Mouse (Mus musculus): ENCODE measurements at regions not wholly inside any gene's neighbourhood (a gene's known extent, or its start where the extent isn't known, plus 50 kb on each side); places are given as distances from the start of the nearest gene placed in this dataset.

DNA sequence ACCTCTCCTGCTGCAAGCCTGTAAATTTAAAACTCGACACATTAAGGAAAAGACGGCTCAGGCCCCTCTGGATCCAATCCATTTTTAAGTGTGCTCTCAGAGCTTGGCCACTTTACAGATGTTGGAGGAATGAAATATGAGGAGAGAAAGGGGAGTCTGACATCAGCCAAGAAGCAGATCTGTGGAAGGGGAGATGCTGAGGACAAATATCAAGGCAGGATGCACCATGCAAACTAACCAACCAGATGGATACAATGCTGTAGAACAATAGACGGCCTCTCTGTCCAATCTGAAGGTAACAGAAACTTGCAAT, 166.2 kb downstream of the Sox4 start:
- no peak for TF ChIP-seq POLR2A (IDR thresholded peaks at IDR 0.05; ENCODE audit: extremely low read depth, insufficient read depth, low read length)
- no peak for TF ChIP-seq CTCF (IDR thresholded peaks at IDR 0.05; ENCODE audit: extremely low read depth, insufficient read depth, low read length)
- no peak overlapping the region for H3K4me3 ChIP-seq (ENCODE audit: insufficient read depth, low read length)
- no peaks in the 10 kb centered on the region for H3K4me1 ChIP-seq (ENCODE audit: control insufficient read depth, insufficient read depth, low read length)
- H3K27ac ChIP-seq (ENCODE audit: insufficient read depth, low read length) = no peak overlapping the region

DNA sequence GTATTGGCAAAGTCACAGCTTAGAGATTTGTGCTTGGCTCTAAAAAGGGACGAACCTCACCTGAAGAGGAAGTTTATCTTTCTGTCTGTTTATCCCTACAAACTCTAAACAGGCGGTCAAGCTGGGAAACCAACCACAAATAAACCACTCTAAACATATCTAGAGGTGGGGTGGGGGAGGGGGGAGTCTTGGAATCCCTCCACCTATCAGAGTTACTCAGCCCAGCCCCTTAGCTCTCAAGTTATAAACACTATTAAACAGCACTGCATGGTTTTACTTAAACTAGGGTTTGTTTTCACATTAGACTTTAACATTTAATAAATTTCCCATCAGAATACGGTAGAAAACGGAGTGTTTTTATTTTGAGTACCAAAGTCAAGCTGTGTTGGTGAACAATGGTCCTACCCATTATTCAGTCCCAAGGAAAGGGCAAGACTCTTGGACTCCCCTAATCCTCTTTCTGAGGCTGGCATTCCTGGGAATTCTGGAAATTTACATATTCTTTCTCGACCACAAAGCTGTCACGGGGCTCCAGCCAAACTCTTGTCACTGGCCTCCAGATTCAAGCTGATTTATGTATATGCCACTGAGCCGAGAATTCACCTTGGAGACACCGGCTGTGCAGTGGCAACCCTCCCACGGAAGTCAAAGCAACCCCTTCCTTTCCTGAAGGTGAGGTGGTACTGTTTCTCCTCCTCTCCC, 166.7 kb downstream of the Sox4 start:
- no peak overlapping the region for H3K4me3 ChIP-seq (ENCODE audit: insufficient read depth, low read length)
- H3K4me1 ChIP-seq (ENCODE audit: control insufficient read depth, insufficient read depth, low read length) = no peaks in the 10 kb centered on the region
- no peak overlapping the region for H3K27ac ChIP-seq (ENCODE audit: insufficient read depth, low read length)
- no peak for TF ChIP-seq POLR2A (IDR thresholded peaks at IDR 0.05; ENCODE audit: extremely low read depth, insufficient read depth, low read length)
- no peak for TF ChIP-seq CTCF (IDR thresholded peaks at IDR 0.05; ENCODE audit: extremely low read depth, insufficient read depth, low read length)

DNA sequence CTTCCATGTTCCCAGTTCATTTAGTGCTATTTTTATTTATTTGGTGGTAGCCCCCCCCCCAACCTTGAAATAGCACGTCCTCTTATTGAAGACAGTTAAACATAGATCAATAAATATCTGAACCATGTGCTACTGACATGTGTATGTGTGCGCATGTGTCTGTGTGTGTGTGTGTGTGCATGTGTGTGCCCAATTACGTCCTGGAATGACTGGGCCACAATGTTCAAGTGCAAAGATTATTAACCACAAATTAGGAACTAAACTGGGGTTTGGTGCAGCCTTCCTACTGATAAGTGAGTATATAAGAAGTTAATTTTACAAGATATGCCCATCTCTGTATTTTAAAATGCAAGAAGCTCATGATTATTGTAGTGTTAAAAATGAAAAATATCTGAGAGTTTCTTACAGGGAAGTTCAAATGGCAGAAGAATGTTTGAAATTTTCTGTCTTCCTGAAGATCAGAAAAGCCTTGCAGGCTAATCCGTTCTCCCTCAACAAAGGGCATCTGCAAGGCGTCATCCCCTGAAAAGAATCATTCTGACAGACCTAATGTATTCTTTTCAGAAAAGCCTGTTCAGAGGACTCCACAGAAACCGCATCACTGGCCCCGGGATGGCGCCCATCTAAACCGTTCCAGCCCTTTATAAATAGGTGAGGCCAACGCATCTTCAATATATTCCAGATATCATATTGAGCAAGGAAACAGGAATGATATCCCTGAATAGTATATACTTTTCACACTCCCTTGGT, 170.8 kb downstream of the Sox4 start:
- no peaks in the 10 kb centered on the region for H3K4me1 ChIP-seq (ENCODE audit: control insufficient read depth, insufficient read depth, low read length)
- TF ChIP-seq CTCF (IDR thresholded peaks at IDR 0.05; ENCODE audit: extremely low read depth, insufficient read depth, low read length) (no peak), POLR2A (IDR thresholded peaks at IDR 0.05; ENCODE audit: extremely low read depth, insufficient read depth, low read length) (no peak)
- H3K27ac ChIP-seq (ENCODE audit: insufficient read depth, low read length) = no peak overlapping the region
- H3K4me3 ChIP-seq (ENCODE audit: insufficient read depth, low read length) = no peak overlapping the region

DNA sequence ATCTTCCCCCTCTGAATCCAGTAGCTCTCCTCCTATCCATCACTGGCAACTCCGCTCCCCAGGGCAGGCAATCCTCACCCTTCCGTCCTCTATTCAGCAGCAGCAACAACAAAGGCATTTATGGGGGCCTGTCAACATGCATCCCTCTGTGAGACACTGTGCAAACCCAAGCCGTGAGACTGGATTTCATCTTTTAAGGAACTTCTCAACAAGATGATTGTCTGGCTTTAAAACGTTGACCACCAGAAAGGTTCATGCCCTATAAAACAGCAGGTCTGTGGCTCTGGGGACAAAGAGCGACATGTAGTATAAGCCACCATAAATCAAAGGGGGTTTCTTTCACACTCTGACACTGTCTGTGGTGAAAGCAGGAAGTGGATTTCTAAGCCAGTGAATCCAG, 171.4 kb downstream of the Sox4 start:
- TF ChIP-seq POLR2A (IDR thresholded peaks at IDR 0.05; ENCODE audit: extremely low read depth, insufficient read depth, low read length) = no peak
- no peak for TF ChIP-seq CTCF (IDR thresholded peaks at IDR 0.05; ENCODE audit: extremely low read depth, insufficient read depth, low read length)

DNA sequence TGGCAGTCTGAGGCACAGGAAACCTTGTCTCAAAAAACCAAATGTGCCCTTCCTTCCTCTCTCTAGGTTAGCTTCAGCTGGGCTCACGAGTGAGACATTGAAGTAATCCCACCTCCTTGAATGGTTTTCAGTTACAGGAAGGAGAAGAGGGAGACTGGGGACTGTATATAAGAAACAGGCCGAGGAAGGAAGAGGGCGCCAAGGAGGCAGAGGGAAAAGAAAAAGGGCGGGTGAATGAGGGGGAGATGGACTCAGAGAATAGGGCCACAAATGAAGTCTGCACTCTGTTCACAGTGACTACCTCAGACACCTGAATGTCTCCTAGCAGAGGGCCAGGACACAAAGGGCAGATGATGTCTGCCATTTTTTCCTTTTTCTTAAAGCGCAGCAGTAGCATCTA, 171.9 kb downstream of the Sox4 start:
- Histone ChIP-seq H3K4me3 (ENCODE audit: insufficient read depth, low read length) (no peak overlapping the region), H3K27ac (ENCODE audit: insufficient read depth, low read length) (no peak overlapping the region), H3K4me1 (ENCODE audit: control insufficient read depth, insufficient read depth, low read length) (no peaks in the 10 kb centered on the region)
- no peak for TF ChIP-seq POLR2A (IDR thresholded peaks at IDR 0.05; ENCODE audit: extremely low read depth, insufficient read depth, low read length)
- TF ChIP-seq CTCF (IDR thresholded peaks at IDR 0.05; ENCODE audit: extremely low read depth, insufficient read depth, low read length) = no peak

More for the DNA sequence above, 171.4 kb downstream of the Sox4 start:
- H3K27ac ChIP-seq (ENCODE audit: insufficient read depth, low read length) = no peak overlapping the region
- no peaks in the 10 kb centered on the region for H3K4me1 ChIP-seq (ENCODE audit: control insufficient read depth, insufficient read depth, low read length)
- H3K4me3 ChIP-seq (ENCODE audit: insufficient read depth, low read length) = no peak overlapping the region

DNA sequence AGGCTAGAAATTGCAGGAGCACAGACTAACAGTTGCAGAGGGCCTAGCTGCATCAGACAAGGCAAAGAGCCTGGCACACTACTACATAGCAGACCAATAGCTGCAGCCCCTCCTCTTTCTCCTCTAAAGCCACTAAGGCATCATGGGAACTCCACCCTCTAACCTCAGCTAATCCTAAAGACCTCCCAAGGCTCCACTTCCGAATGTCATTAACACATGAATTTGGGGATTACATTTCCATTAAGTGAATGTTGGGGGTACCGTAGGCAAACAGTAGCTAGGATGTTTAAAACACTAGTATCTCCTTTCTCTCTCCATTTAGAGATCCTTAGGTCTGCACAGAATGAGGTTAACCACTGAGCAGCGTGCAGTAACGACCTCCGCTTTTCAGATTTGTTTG, 173.1 kb downstream of the Sox4 start:
- Histone ChIP-seq H3K27ac (ENCODE audit: insufficient read depth, low read length) (no peak overlapping the region), H3K4me1 (ENCODE audit: control insufficient read depth, insufficient read depth, low read length) (no peaks in the 10 kb centered on the region), H3K4me3 (ENCODE audit: insufficient read depth, low read length) (no peak overlapping the region)
- no peak for TF ChIP-seq POLR2A (IDR thresholded peaks at IDR 0.05; ENCODE audit: extremely low read depth, insufficient read depth, low read length)
- TF ChIP-seq CTCF (IDR thresholded peaks at IDR 0.05; ENCODE audit: extremely low read depth, insufficient read depth, low read length) = no peak

DNA sequence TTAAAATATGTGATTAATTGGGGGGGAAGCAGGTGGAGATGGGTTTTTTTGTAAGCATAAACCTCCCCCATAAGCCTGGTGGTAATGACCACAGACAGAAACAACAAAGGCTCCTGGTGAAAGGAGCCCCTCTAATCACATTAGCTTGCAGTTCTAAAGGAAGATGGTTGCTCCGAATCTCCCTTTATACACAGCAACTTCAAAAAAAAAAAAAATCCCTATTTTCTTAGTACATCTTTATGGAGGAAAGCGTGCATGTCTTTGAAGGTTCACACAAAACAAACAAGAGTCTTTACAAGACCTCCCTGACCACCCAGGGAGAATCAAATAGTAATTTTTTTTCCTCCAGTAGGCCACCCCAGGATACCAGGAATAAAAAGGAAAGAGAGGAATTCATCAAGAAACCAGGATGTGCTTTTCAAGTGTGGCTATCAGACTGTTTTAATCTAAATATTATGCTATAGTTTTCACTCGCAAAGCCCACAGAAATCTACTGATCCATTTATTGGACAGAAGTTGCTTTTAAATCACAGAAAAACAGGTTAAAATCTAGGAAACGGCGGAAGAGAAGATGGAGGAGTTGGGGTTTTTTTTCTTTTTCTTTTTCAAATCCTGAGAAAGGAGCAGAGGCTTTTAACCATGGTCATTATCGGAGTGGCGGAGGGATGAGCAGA, 178.2 kb downstream of the Sox4 start:
- H3K4me1 ChIP-seq (ENCODE audit: control insufficient read depth, insufficient read depth, low read length) = no peaks in the 10 kb centered on the region; the same call in 1 of the 2 replicates
- TF ChIP-seq POLR2A (IDR thresholded peaks at IDR 0.05; ENCODE audit: extremely low read depth, insufficient read depth, low read length) (no peak), CTCF (IDR thresholded peaks at IDR 0.05; ENCODE audit: extremely low read depth, insufficient read depth, low read length) (no peak)
- no peak overlapping the region for H3K4me3 ChIP-seq (ENCODE audit: insufficient read depth, low read length)
- H3K27ac ChIP-seq (ENCODE audit: insufficient read depth, low read length) = no peak overlapping the region

DNA sequence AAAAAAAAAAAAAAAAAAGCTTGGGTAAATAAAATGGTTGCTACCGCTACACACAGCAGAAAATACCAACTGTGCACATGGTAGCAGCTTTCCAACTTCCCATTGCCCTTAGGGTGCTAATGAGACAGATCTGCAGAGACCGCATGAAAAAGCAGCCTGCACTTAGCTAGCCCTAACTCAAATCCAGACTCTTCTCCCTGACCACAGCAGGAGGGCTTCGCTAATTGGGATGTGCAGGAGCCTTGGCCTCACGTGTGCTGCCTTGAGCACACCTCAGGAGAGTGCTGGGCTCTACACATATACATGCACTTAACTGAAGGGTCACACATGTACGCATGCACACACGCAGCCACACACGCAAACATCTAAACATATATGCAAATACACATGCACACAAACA, 178.9 kb downstream of the Sox4 start:
- H3K27ac ChIP-seq (ENCODE audit: insufficient read depth, low read length) = no peak overlapping the region
- no peak overlapping the region for H3K4me3 ChIP-seq (ENCODE audit: insufficient read depth, low read length)
- H3K4me1 ChIP-seq (ENCODE audit: control insufficient read depth, insufficient read depth, low read length) = no peaks in the 10 kb centered on the region; the same call in 1 of the 2 replicates
- TF ChIP-seq CTCF (IDR thresholded peaks at IDR 0.05; ENCODE audit: extremely low read depth, insufficient read depth, low read length) (no peak), POLR2A (IDR thresholded peaks at IDR 0.05; ENCODE audit: extremely low read depth, insufficient read depth, low read length) (no peak)

DNA sequence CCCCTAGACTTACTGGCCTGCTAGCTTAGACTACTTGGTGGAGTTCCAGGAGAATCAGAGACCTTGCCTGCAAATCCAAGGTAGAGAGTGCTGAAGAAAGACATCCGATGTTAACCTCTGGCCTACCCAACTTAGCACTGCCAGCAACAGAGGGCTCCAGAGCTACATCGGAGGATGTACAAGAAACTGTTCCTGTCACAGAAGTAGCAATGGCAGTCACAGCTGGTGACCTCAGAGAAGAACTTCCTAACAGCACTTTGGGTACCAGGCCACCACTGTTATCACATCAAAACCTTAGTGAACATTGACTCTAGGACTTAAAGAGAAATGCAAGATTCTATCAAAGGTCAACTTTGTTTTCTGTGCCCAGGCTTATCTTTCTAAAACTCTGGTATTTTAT, 180.0 kb downstream of the Sox4 start:
- no peak for TF ChIP-seq CTCF (IDR thresholded peaks at IDR 0.05; ENCODE audit: extremely low read depth, insufficient read depth, low read length)
- no peak for TF ChIP-seq POLR2A (IDR thresholded peaks at IDR 0.05; ENCODE audit: extremely low read depth, insufficient read depth, low read length)
- Histone ChIP-seq H3K27ac (ENCODE audit: insufficient read depth, low read length) (no peak overlapping the region), H3K4me3 (ENCODE audit: insufficient read depth, low read length) (no peak overlapping the region), H3K4me1 (ENCODE audit: control insufficient read depth, insufficient read depth, low read length) (no peaks in the 10 kb centered on the region; the same call in 1 of the 2 replicates)

Measured in cortical plate, adult 2 months (tissue).